Mouse (Mus musculus): ENCODE data around the gene Oprm1.

Oprm1 gene

DNA sequence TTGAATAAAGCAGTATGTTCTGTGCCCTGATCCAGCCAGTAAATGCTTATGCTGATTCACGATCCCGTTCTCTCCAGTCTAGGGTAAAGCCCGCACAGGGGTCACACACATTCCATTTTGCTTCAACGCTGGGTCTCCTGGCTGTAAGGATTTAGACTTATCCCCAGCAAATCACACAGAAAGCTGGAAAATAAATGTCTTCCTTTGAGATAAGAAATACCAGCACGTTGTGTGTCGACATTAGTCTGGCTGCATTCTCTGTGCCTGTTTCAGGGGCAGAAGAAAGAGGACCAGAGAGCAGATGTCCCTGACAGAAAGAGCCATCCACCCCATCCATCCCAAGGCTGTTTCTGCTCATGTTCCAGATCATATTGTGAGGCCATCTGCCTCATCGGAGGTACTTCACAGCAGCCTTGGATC lies 319.1 kb downstream of the Oprm1 start:
- in situ Hi-C loops (cut with MboI, MseI), result loop anchor here (5.0 to 10.0 kb wide), 2 partner anchors 185 to 1043 kb away; no protein-coding TSS in a partner anchor

DNA sequence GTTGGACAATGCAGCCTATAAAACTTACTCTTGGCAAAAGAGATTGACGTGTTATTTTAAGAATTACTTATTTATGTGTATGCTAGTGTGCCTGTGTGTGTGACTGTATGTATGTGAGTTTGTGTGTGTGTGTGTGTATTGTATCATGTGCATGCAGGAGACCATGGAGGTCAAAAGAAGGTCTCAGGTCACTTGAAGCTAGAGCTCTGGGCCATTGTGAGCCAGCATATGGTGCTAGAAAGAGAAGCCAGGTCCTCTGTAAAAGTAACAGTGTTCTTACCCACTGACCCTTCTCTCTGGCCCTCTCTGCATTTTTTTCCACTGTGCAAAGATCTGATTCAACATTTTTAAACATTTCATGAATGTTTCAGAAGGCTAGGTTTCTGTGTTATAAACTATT lies 319.7 kb downstream of the Oprm1 start:
- in situ Hi-C loops (cut with MboI, MseI), result loop anchor here (5.0 to 10.0 kb wide), 2 partner anchors 186 to 1043 kb away; no protein-coding TSS in a partner anchor

Data from T-helper 1 cell (primary cell).